Mouse (Mus musculus) activated CD4-positive, CD25-positive, alpha-beta regulatory T cell, adult 4 months (primary cell): ENCODE data around the gene Fkbp4. TPM values are rescaled to one million over a fixed set of nuclear protein-coding genes. Genes with fewer than 3 reads are reported as not detected.

Experiments used
- ATAC-seq: one replicate; pipeline ENCODE4 v1.8.0; 2017
- polyA plus RNA-seq, 2 experiments: library from polyadenylated mRNA; unstranded; fragments of 100-300 nt; shearing (Covaris generic); gene quantifications; one replicate each; pipeline ENCODE4 v1.2.1; 2017

The Fkbp4 gene
- polyA plus RNA-seq, 2 experiments from 2014 or later = 47.6 to 76.7 TPM

- no peak for ATAC-seq
Measured at GRCm38 (mm10) chr6:128436356-128437005, 2.0 kb downstream of the Fkbp4 start.

DNA sequence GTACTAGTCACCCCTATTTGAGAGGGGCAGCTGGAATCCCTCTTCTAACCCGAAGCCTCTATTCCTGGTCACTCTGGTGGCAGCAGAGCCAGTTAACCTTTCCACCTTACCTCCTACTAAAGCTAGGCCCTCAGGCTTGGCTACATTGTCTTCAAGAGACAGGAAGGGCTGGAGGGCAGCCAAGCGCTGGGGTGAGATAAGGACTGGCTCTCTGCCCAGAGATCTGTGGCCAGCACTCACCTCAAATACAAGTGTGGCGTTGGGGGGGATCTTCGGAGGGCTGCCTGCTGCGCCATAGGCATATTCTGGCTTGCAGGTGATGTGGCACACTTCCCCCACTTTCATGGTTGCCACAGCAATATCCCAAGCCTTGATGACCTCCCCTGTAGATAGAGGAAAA, 3.0 kb downstream of the Fkbp4 start:
- ATAC-seq = no peak

- ATAC-seq = no peak
Measured at GRCm38 (mm10) chr6:128433566-128433965, 4.9 kb downstream of the Fkbp4 start.

GRCm38 (mm10) chr6:128432356-128432915, 6.0 kb downstream of the Fkbp4 start:
- ATAC-seq = no peak

DNA sequence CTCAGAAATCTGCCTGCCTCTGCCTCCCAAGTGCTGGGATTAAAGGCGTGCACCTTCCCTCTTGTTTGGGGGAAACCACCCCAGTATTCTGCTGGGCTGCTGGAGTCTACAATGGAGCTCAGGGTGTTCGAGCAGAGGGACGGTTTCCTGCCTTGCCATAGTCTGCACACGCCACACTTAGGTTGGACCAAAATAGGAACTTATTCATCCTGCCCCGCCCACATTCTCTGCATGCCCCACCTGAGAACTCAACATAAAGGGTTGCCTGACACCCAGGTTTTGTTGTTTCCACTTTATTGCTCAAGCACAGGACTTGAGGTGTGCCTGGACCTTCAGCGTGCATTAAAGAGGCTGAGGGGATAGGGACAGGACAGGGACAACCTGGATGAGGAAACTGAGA, 8.7 kb downstream of the Fkbp4 start:
- no peak for ATAC-seq

DNA sequence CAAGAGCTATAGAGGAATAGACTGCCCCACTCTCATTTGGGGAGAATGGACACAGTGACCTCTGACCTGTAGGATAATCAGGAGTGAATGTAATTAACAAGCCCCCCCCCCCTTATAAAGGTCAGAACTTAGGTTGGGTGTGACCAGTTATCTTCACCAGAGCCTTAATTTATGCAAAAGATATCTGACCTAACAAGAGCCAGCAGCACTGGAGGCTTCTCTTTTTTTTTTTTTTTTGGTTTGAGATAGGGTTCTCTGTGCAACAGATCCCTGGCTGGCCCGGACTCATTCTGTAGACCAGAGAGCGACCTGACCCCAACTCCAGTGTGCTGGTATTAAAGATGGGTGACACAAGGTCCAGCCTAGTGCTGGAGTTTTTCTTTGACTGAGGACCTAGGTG, 9.2 kb downstream of the Fkbp4 start:
- no peak for ATAC-seq

DNA sequence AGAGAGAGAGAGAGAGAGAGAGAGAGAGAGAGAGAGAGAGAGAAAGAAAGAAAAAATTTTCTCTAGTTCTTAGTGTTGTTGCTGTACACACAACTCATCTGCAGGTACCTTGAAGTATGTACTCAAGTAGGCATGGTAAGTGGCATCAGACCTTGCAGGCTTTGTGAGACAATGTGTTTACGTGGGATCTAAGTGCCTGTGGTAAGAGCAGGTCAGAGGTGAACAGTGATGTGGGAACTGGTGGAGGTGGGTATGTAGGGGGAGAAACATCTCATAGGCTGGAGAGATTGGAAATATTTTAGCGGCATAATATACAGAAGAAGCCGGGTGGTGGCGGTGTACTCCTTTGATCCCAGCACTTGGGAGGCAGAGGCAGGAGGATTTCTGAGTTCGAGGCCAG, 10.9 kb downstream of the Fkbp4 start:
- ATAC-seq = no peak

- no peak for ATAC-seq
Measured at GRCm38 (mm10) chr6:128425046-128425445, 13.4 kb downstream of the Fkbp4 start.

DNA sequence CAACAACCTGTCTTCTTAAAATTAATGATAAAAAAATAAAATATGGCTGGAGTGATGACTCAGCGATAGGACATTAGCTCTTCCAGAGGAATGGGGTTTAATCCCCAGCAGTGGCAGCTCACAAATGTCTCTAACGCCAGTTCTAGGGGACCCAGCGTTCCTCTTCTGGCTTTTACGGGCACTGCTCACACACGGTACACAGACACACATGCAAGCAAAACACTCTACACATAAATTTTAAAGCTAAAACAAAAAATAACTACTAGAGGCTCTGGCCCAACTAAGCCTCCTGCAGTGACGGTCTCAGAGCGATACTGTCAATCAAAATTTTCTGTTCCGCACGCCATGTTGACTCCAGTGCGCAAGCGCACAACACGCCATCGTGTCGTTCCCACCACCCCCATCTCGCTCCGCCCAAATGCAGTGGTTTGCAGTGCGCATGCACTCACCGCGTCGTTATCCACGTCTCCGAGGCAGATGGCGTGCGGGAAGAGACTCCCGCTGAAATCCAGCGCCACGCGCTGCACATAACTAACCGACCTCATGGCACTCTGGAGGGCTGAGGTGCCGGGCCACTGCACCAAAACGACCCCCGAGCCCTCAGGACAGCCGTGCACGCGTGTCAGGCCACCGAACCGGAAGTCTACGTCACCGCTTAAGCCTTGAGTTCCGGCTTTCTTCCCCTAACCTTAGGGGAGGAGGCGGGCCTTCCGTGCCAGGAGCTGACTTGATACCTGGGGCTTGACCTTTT, 14.0 kb downstream of the Fkbp4 start, which contains the start of gene Itfg2:
Itfg2 (minus strand) TSS at position 663 of the 751 bp plus-strand sequence.
- peak; percentile 94 for ATAC-seq

GRCm38 (mm10) chr6:128423496-128424268, 14.8 kb downstream of the Fkbp4 start:
- no peak for ATAC-seq

DNA sequence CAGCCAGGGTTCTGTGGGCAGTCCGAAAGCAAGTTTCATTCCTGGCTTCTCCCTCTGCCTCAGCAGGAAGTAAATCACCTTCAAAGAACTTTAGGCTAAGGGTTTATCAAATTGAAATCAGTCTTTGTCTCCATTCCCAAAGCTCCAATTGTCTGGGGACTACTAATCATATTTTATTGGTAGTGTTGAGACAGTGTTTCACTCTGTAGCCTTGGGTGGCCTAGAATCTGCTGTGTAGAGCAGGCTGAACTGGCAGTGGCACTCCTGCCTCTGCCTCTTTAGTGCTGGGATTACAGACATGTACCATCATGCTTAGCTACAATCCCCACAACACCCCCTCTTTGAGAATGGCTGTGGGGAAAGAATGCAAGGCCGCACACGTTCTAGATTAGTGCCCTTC, 17.0 kb downstream of the Fkbp4 start:
- ATAC-seq = no peak

- no peak for ATAC-seq
Measured at GRCm38 (mm10) chr6:128421036-128421435, 17.4 kb downstream of the Fkbp4 start.

DNA sequence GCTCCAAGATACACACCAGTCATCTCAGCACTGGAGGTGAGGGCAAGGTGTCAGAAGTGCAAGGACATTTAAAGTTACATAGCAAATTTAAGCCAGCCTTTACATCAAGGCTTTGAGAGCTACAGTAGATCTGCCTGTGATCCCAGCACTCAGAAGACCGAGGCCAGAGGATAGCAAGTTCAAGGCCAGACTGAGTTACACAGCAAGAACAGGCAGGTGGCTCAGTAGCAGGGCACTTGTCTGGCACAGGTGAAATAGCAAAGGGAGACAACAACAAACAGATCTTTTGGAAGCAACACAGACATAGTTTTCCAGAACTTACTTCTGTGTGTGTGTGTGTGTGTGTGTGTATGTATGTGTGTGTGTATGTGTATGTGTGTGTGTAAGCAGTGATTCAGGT, 20.4 kb downstream of the Fkbp4 start:
- ATAC-seq = no peak

GRCm38 (mm10) chr6:128416169-128416568, 22.3 kb downstream of the Fkbp4 start:
- no peak for ATAC-seq

GRCm38 (mm10) chr6:128411115-128411514, 27.4 kb downstream of the Fkbp4 start:
- peak; percentile 88 for ATAC-seq

GRCm38 (mm10) chr6:128410305-128410704, 28.2 kb downstream of the Fkbp4 start:
- no peak for ATAC-seq

DNA sequence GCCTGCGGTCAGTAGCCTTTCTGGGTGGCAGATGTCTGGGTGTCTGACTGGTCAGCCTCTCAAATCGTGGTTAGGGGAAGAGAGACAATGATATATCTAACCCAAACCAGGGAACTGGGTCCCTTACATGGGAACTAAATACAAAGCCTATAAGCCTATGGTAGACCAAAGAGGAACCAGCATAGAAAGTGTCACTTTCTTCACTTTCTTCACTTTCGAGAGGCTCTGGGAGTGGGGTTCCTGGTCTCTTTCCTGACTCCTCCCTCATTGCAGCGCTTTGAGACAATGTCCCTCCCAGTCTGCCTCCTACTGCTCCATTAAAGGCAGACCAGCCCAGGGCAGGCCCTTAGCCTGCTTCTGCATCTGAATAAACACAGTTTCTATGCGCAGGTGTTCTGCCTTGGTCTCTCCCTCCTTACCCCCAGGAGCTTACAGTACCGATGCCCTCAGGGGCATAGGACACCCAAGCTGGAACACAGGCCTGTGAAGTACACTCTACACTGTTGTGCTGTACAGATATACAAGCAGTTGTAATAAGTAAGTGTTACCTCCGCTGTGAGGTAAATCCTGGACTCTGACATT, 29.8 kb downstream of the Fkbp4 start:
- ATAC-seq = no peak

DNA sequence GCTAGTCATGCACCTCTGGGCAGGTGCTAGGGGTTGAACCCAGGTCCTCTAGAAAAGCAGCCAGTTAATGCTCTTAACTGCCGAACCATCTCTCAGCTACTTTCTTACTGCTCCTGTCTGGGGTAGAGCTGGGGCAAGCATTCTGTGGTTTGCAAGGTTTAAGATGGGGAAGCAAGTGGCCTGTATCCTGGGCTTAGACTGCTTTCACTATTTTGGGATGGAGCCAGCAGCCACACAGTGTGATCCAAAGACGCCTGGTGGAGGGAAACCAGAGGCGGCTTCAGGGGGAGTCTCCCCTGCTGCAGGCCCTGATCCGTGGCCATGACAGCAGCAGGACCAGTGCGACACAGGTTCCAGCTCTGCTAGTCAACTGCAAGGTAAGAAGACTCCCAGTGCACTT, 33.8 kb downstream of the Fkbp4 start:
- no peak for ATAC-seq

- ATAC-seq = no peak
Measured at GRCm38 (mm10) chr6:128399421-128400185, 38.9 kb downstream of the Fkbp4 start.

GRCm38 (mm10) chr6:128398996-128399395, 39.5 kb downstream of the Fkbp4 start, which contains the start of gene Nrip2:
Gene Nrip2, plus strand, starts transcription at chr6:128399296.
- ATAC-seq = no peak

GRCm38 (mm10) chr6:128397574-128398261, 40.8 kb downstream of the Fkbp4 start:
- ATAC-seq = no peak
